Mouse (Mus musculus): ENCODE measurements around the gene Defa20. TPM values are rescaled to one million over a fixed set of nuclear protein-coding genes. Genes with fewer than 3 reads are reported as not detected.

Defa20 gene
- not detected for polyA plus RNA-seq (2014; fragmentation: Illumina TruSeq; extraction: RNeasy Lipid Tissue Mini Kit (QIAGEN cat#74804); ENCODE audit: insufficient read depth, low read depth, low replicate concordance)

GRCm38 (mm10) chr8:21508958-21509357, at the start of gene Defa20:
Defa20 (plus strand) TSS chr8:21509258.

GRCm38 (mm10) chr8:21528732-21529131, 19.7 kb downstream of the Defa20 start, which contains the start of gene Defa32:
Defa32 (plus strand) TSS chr8:21529032.

Other genes with a start within 250 kb of the Defa20 start
- not detected for gene Defa27, start 193.7 kb upstream of the Defa20 start, polyA plus RNA-seq (2014; fragmentation: Illumina TruSeq; extraction: RNeasy Lipid Tissue Mini Kit (QIAGEN cat#74804); ENCODE audit: insufficient read depth, low read depth, low replicate concordance)
- not detected for gene Defa29, start 182.2 kb upstream of the Defa20 start, polyA plus RNA-seq (2014; fragmentation: Illumina TruSeq; extraction: RNeasy Lipid Tissue Mini Kit (QIAGEN cat#74804); ENCODE audit: insufficient read depth, low read depth, low replicate concordance)
- gene Defa2, start 130.7 kb upstream of the Defa20 start, polyA plus RNA-seq (2014; fragmentation: Illumina TruSeq; extraction: RNeasy Lipid Tissue Mini Kit (QIAGEN cat#74804); ENCODE audit: insufficient read depth, low read depth, low replicate concordance): not detected
- not detected for gene Defa33, start 117.4 kb upstream of the Defa20 start, polyA plus RNA-seq (2014; fragmentation: Illumina TruSeq; extraction: RNeasy Lipid Tissue Mini Kit (QIAGEN cat#74804); ENCODE audit: insufficient read depth, low read depth, low replicate concordance)
- gene Defa36, start 81.8 kb upstream of the Defa20 start, polyA plus RNA-seq (2014; fragmentation: Illumina TruSeq; extraction: RNeasy Lipid Tissue Mini Kit (QIAGEN cat#74804); ENCODE audit: insufficient read depth, low read depth, low replicate concordance): not detected
- gene Gm7849, start 52.7 kb upstream of the Defa20 start, polyA plus RNA-seq (2014; fragmentation: Illumina TruSeq; extraction: RNeasy Lipid Tissue Mini Kit (QIAGEN cat#74804); ENCODE audit: insufficient read depth, low read depth, low replicate concordance): not detected
- gene Defa32, start 19.8 kb downstream of the Defa20 start, polyA plus RNA-seq (2014; fragmentation: Illumina TruSeq; extraction: RNeasy Lipid Tissue Mini Kit (QIAGEN cat#74804); ENCODE audit: insufficient read depth, low read depth, low replicate concordance): not detected
- not detected for gene Defa37, start 56.1 kb downstream of the Defa20 start, polyA plus RNA-seq (2014; fragmentation: Illumina TruSeq; extraction: RNeasy Lipid Tissue Mini Kit (QIAGEN cat#74804); ENCODE audit: insufficient read depth, low read depth, low replicate concordance)
- not detected for gene Defa28, start 73.7 kb downstream of the Defa20 start, polyA plus RNA-seq (2014; fragmentation: Illumina TruSeq; extraction: RNeasy Lipid Tissue Mini Kit (QIAGEN cat#74804); ENCODE audit: insufficient read depth, low read depth, low replicate concordance)
- not detected for gene Gm7861, start 85.2 kb downstream of the Defa20 start, polyA plus RNA-seq (2014; fragmentation: Illumina TruSeq; extraction: RNeasy Lipid Tissue Mini Kit (QIAGEN cat#74804); ENCODE audit: insufficient read depth, low read depth, low replicate concordance)
- not detected for gene Defa26, start 108.9 kb downstream of the Defa20 start, polyA plus RNA-seq (2014; fragmentation: Illumina TruSeq; extraction: RNeasy Lipid Tissue Mini Kit (QIAGEN cat#74804); ENCODE audit: insufficient read depth, low read depth, low replicate concordance)
- gene Defa17, start 146.5 kb downstream of the Defa20 start, polyA plus RNA-seq (2014; fragmentation: Illumina TruSeq; extraction: RNeasy Lipid Tissue Mini Kit (QIAGEN cat#74804); ENCODE audit: insufficient read depth, low read depth, low replicate concordance): not detected
- not detected for gene Defa34, start 156.5 kb downstream of the Defa20 start, polyA plus RNA-seq (2014; fragmentation: Illumina TruSeq; extraction: RNeasy Lipid Tissue Mini Kit (QIAGEN cat#74804); ENCODE audit: insufficient read depth, low read depth, low replicate concordance)
- not detected for gene AY761184, start 194.4 kb downstream of the Defa20 start, polyA plus RNA-seq (2014; fragmentation: Illumina TruSeq; extraction: RNeasy Lipid Tissue Mini Kit (QIAGEN cat#74804); ENCODE audit: insufficient read depth, low read depth, low replicate concordance)
- not detected for gene Defa24, start 225.2 kb downstream of the Defa20 start, polyA plus RNA-seq (2014; fragmentation: Illumina TruSeq; extraction: RNeasy Lipid Tissue Mini Kit (QIAGEN cat#74804); ENCODE audit: insufficient read depth, low read depth, low replicate concordance)

Measured in lung, adult 10 weeks (tissue).